Mouse (Mus musculus): Measurements from ENCODE around the gene Apob.
"Not testable (repeated sequence)": the region's sequence is repeated elsewhere in the genome, so short reads cannot be mapped to it uniquely, and the experiment has no call there.

The Apob gene

GRCm38 (mm10) chr12:7977466-7978189, at the start of gene Apob:
Gene Apob (plus strand): TSS chr12:7977648.
- DNase-seq: no peak

- no peak for DNase-seq
These were observed 45.0 kb upstream of the Apob start for GRCm38 (mm10) chr12:7932405-7932920.

GRCm38 (mm10) chr12:7950098-7950745, 27.2 kb upstream of the Apob start:
- DNase-seq: no peak

- no peak for DNase-seq
These were observed 18.6 kb upstream of the Apob start for GRCm38 (mm10) chr12:7958851-7959250.

GRCm38 (mm10) chr12:7959310-7959918, 18.0 kb upstream of the Apob start:
- no peak for DNase-seq

GRCm38 (mm10) chr12:7962314-7962927, 15.0 kb upstream of the Apob start:
- DNase-seq: no peak

- no peak for DNase-seq
These were observed 10.2 kb upstream of the Apob start for GRCm38 (mm10) chr12:7967221-7967620.

- DNase-seq: no peak
These were observed 7.1 kb upstream of the Apob start for GRCm38 (mm10) chr12:7970301-7970700.

GRCm38 (mm10) chr12:7970817-7971216, 6.6 kb upstream of the Apob start:
- no peak for DNase-seq

- DNase-seq: no peak
These were observed 5.7 kb upstream of the Apob start for GRCm38 (mm10) chr12:7971736-7972135.

GRCm38 (mm10) chr12:7973773-7974322, 3.6 kb upstream of the Apob start:
- DNase-seq: no peak

- peak; percentile 6 for DNase-seq
These were observed 889 bp downstream of the Apob start for GRCm38 (mm10) chr12:7978190-7978884.

- no peak for DNase-seq
These were observed 7.0 kb downstream of the Apob start for GRCm38 (mm10) chr12:7984411-7984810.

- no peak for DNase-seq
These were observed 13.4 kb downstream of the Apob start for GRCm38 (mm10) chr12:7990804-7991203.

GRCm38 (mm10) chr12:7991570-7991969, 14.1 kb downstream of the Apob start:
- DNase-seq: no peak

- no peak for DNase-seq
These were observed 43.5 kb downstream of the Apob start for GRCm38 (mm10) chr12:8020931-8021330.

- no peak for DNase-seq
These were observed 52.1 kb downstream of the Apob start for GRCm38 (mm10) chr12:8029520-8029919.

- no peak for DNase-seq
These were observed 52.6 kb downstream of the Apob start for GRCm38 (mm10) chr12:8030057-8030456.

- DNase-seq: not testable (repeated sequence)
These were observed 53.7 kb downstream of the Apob start for GRCm38 (mm10) chr12:8031169-8031568.

- DNase-seq: no peak
These were observed 54.3 kb downstream of the Apob start for GRCm38 (mm10) chr12:8031595-8032358.

- no peak for DNase-seq
These were observed 54.9 kb downstream of the Apob start for GRCm38 (mm10) chr12:8032359-8032755.

Measured in cerebellum, adult 11-12 months (tissue).